Mouse (Mus musculus) lung, postnatal 0 days (tissue): ENCODE data around the gene St3gal4. TPM values are rescaled to one million over a fixed set of nuclear protein-coding genes. Genes with fewer than 3 reads are reported as not detected.

Source experiments
- ATAC-seq: fragments of 200-750 bp; cut with Nextera tagmentation; 2 replicates; pipeline ENCODE4 v1.8.0; 2017; ENCODE audit warnings: moderate library complexity
- DNase-seq: peaks from one replicate; pipeline ENCODE4 v3.0.0-alpha.2; 2016; ENCODE audit warnings: low spot score
- H3K27ac ChIP-seq: fragments of 300-500 bp; sonication (generic); 2 replicates; pipeline ENCODE4 v1.5.1; 2014; ENCODE audit warnings: antibody characterized with exemption, mild to moderate bottlenecking, low read length, mixed read lengths
- H3K27me3 ChIP-seq: fragments of 300-500 bp; sonication (generic); replicated peaks from 2 replicates; pipeline ENCODE4 v1.6.1; 2014; ENCODE audit warnings: low read length, mixed read lengths; ENCODE audit not compliant: insufficient read depth
- H3K36me3 ChIP-seq: fragments of 300-500 bp; sonication (generic); 2 replicates; pipeline ENCODE4 v1.6.1; 2014; ENCODE audit warnings: low read length, mixed read lengths; ENCODE audit not compliant: insufficient read depth
- H3K4me1 ChIP-seq: fragments of 300-500 bp; sonication (generic); 2 replicates; pipeline ENCODE4 v1.6.1; 2014; ENCODE audit warnings: antibody characterized with exemption, low read depth, low read length, mixed read lengths; ENCODE audit not compliant: insufficient read depth
- H3K4me2 ChIP-seq: fragments of 300-500 bp; sonication (generic); replicated peaks from 2 replicates; pipeline ENCODE4 v1.6.1; 2014; ENCODE audit warnings: low read depth, mild to moderate bottlenecking, low read length, moderate library complexity, mixed read lengths
- H3K4me3 ChIP-seq: fragments of 300-500 bp; sonication (generic); 2 replicates; pipeline ENCODE4 v1.5.1; 2014; ENCODE audit warnings: low read depth, low read length
- H3K9ac ChIP-seq: fragments of 300-500 bp; sonication (generic); replicated peaks from 2 replicates; pipeline ENCODE4 v1.6.1; 2014; ENCODE audit warnings: low read depth, mild to moderate bottlenecking
- H3K9me3 ChIP-seq: fragments of 300-500 bp; sonication (generic); 2 replicates; pipeline ENCODE4 v1.6.1; 2016; ENCODE audit warnings: low read length, mixed read lengths
- CTCF ChIP-seq: IDR thresholded peaks from 2 replicates; pipeline ENCODE4 v1.5.1; 2016; ENCODE audit warnings: antibody characterized with exemption, mild to moderate bottlenecking
- EP300 ChIP-seq: IDR thresholded peaks from 2 replicates; pipeline ENCODE4 v1.6.1; 2016; ENCODE audit warnings: antibody characterized with exemption, mild to moderate bottlenecking, control low read depth
- WGBS: fragments of 180-500 bp; shearing (Covaris S2); extraction: QIAGEN DNeasy Blood & Tissue Kit; methylation state at CpG from one replicate; pipeline ENCODE4 v1.1.7; 2014; 5-methylcytosine and 5-hydroxymethylcytosine counted together
- polyA plus RNA-seq: library from polyadenylated mRNA; unstranded; fragments of >200 nt; fragmentation: Nextera tagmentation; extraction: Ambion mirVana; gene quantifications from 2 replicates; pipeline ENCODE4 v1.2.1, GENCODE M21; 2015

Gene St3gal4
- polyA plus RNA-seq, 1 experiment from 2014 or later = 50.0 TPM

GRCm38 (mm10) chr9:35131637-35132397, 12.7 kb upstream of the St3gal4 start:
- Histone ChIP-seq H3K27me3 (no peaks in the 10 kb centered on the region), H3K4me3 (no peak overlapping the region), H3K9me3 (no peaks in the 10 kb centered on the region), H3K9ac (no peak overlapping the region), H3K4me2 (no peak overlapping the region), H3K27ac (no peak overlapping the region), H3K4me1 (peaks cover 15% of the 10 kb centered on the region; the same call in 1 of the 2 replicates), H3K36me3 (no peaks in the 10 kb centered on the region)
- no peak for ATAC-seq
- WGBS = 80% methylated on average over 16 of the region's 16 CpGs
- DNase-seq = no peak
- TF ChIP-seq EP300 = no peak
- TF ChIP-seq CTCF = no peak

GRCm38 (mm10) chr9:35128995-35129418, 9.9 kb upstream of the St3gal4 start:
- peaks cover 24% of the 10 kb centered on the region; the same call in 1 of the 2 replicates for H3K4me1 ChIP-seq
- TF ChIP-seq CTCF = no peak
- TF ChIP-seq EP300 = no peak
- H3K9ac ChIP-seq = no peak overlapping the region
- ATAC-seq (peak; percentile 56), DNase-seq (peak; percentile 67)
- peak overlapping the region; percentile 37 for H3K4me2 ChIP-seq
- H3K4me3 ChIP-seq = no peak overlapping the region
- no peaks in the 10 kb centered on the region for H3K9me3 ChIP-seq
- H3K27me3 ChIP-seq = no peaks in the 10 kb centered on the region
- 43% methylated on average over 9 of the region's 9 CpGs for WGBS
- H3K27ac ChIP-seq = peak overlapping the region; percentile 72
- no peaks in the 10 kb centered on the region; the same call in 1 of the 2 replicates for H3K36me3 ChIP-seq

GRCm38 (mm10) chr9:35128564-35128963, 9.5 kb upstream of the St3gal4 start:
- Histone ChIP-seq H3K27me3 (no peaks in the 10 kb centered on the region), H3K36me3 (no peaks in the 10 kb centered on the region; the same call in 1 of the 2 replicates), H3K9me3 (no peaks in the 10 kb centered on the region), H3K9ac (no peak overlapping the region), H3K4me1 (peaks cover 28% of the 10 kb centered on the region; the same call in 1 of the 2 replicates), H3K27ac (peak overlapping the region; percentile 72), H3K4me3 (no peak overlapping the region), H3K4me2 (peak overlapping the region; percentile 37; the same call in 1 of the 2 replicates)
- DNase-seq = peak; percentile 70
- no peak for TF ChIP-seq CTCF
- WGBS = 51% methylated on average over 3 of the region's 3 CpGs
- peak; percentile 49 for ATAC-seq

GRCm38 (mm10) chr9:35127561-35127960, 8.5 kb upstream of the St3gal4 start:
- no peak for ATAC-seq
- peak overlapping the region; percentile 72 for H3K27ac ChIP-seq
- WGBS = 85% methylated on average over 5 of the region's 5 CpGs

GRCm38 (mm10) chr9:35127147-35127546, 8.1 kb upstream of the St3gal4 start:
- 27% methylated on average over 6 of the region's 6 CpGs for WGBS
- Histone ChIP-seq H3K36me3 (no peaks in the 10 kb centered on the region; the same call in 1 of the 2 replicates), H3K4me3 (no peak overlapping the region), H3K9me3 (no peaks in the 10 kb centered on the region), H3K9ac (no peak overlapping the region), H3K27me3 (no peaks in the 10 kb centered on the region), H3K27ac (peak overlapping the region; percentile 72), H3K4me1 (peaks cover 36% of the 10 kb centered on the region), H3K4me2 (no peak overlapping the region)
- DNase-seq (peak; percentile 56), ATAC-seq (peak; percentile 8; the same call in 1 of the 2 replicates)
- TF ChIP-seq CTCF (no peak), EP300 (peak; percentile 55; the same call in 1 of the 2 replicates)

More at GRCm38 (mm10) chr9:35127561-35127960, 8.5 kb upstream of the St3gal4 start:
- no peak overlapping the region for H3K4me3 ChIP-seq
- H3K4me2 ChIP-seq = no peak overlapping the region
- TF ChIP-seq EP300 (no peak), CTCF (no peak)
- H3K9ac ChIP-seq = no peak overlapping the region
- no peak for DNase-seq
- H3K9me3 ChIP-seq = no peaks in the 10 kb centered on the region
- H3K36me3 ChIP-seq = no peaks in the 10 kb centered on the region; the same call in 1 of the 2 replicates
- H3K4me1 ChIP-seq = peaks cover 35% of the 10 kb centered on the region
- no peaks in the 10 kb centered on the region for H3K27me3 ChIP-seq

- H3K4me3 ChIP-seq = no peak overlapping the region
- no peak overlapping the region for H3K9ac ChIP-seq
- no peaks in the 10 kb centered on the region for H3K9me3 ChIP-seq
- no peaks in the 10 kb centered on the region for H3K27me3 ChIP-seq
- H3K27ac ChIP-seq = peak overlapping the region; percentile 86
- 80% methylated on average over 8 of the region's 8 CpGs for WGBS
- TF ChIP-seq EP300 (no peak), CTCF (no peak)
- H3K4me1 ChIP-seq = peaks cover 32% of the 10 kb centered on the region
- no peaks in the 10 kb centered on the region; the same call in 1 of the 2 replicates for H3K36me3 ChIP-seq
- no peak overlapping the region for H3K4me2 ChIP-seq
- ATAC-seq (no peak), DNase-seq (no peak)
Measured at GRCm38 (mm10) chr9:35124678-35124955, 5.5 kb upstream of the St3gal4 start.
